Mouse (Mus musculus) liver, postnatal 0 days (tissue): ENCODE data around the gene Tent4a. TPM values are rescaled to one million over a fixed set of nuclear protein-coding genes. Genes with fewer than 3 reads are reported as not detected.
A peak's percentile ranks its signal among the peaks of the same experiment; 100 is the strongest.

Experiments used
- ATAC-seq: fragments of 200-750 bp; cut with Nextera tagmentation; 2 replicates; pipeline ENCODE4 v1.8.0; 2017; ENCODE audit warnings: mild to moderate bottlenecking, moderate library complexity
- DNase-seq: peaks from one replicate; pipeline ENCODE4 v3.0.0-alpha.2; 2016
- H3K27ac ChIP-seq: fragments of 300-500 bp; sonication (generic); 2 replicates; pipeline ENCODE4 v1.5.1; 2014; ENCODE audit warnings: antibody characterized with exemption, moderate library complexity, mild to moderate bottlenecking, low read depth
- H3K27me3 ChIP-seq: fragments of 300-500 bp; sonication (generic); 2 replicates; pipeline ENCODE4 v1.6.1; 2014; ENCODE audit warnings: low read length, control low read depth, mixed read lengths; ENCODE audit not compliant: insufficient read depth
- H3K36me3 ChIP-seq: fragments of 300-500 bp; sonication (generic); replicated peaks from 2 replicates; pipeline ENCODE4 v1.6.1; 2014; ENCODE audit warnings: mild to moderate bottlenecking, control low read depth, low read length, moderate library complexity, mixed read lengths; ENCODE audit not compliant: insufficient read depth
- H3K4me1 ChIP-seq: fragments of 300-500 bp; sonication (generic); 2 replicates; pipeline ENCODE4 v1.6.1; 2014; ENCODE audit warnings: antibody characterized with exemption, mild to moderate bottlenecking, control low read depth; ENCODE audit not compliant: insufficient read depth
- H3K4me2 ChIP-seq: fragments of 300-500 bp; sonication (generic); 2 replicates; pipeline ENCODE4 v1.6.1; 2014; ENCODE audit warnings: low read depth, mild to moderate bottlenecking, low read length, moderate library complexity, mixed read lengths
- H3K4me3 ChIP-seq: fragments of 300-500 bp; sonication (generic); 2 replicates; pipeline ENCODE4 v1.5.1; 2014; ENCODE audit warnings: low read depth, low read length
- H3K9ac ChIP-seq: fragments of 300-500 bp; sonication (generic); replicated peaks from 2 replicates; pipeline ENCODE4 v1.6.1; 2014; ENCODE audit warnings: mild to moderate bottlenecking, moderate library complexity
- H3K9me3 ChIP-seq: fragments of 300-500 bp; sonication (generic); 2 replicates; pipeline ENCODE4 v1.6.1; 2016; ENCODE audit warnings: mild to moderate bottlenecking, control low read depth, low read length, mixed read lengths
- CTCF ChIP-seq: sonication (generic); IDR thresholded peaks from 2 replicates; pipeline ENCODE4 v1.5.1; 2016; ENCODE audit warnings: antibody characterized with exemption, low read depth
- EP300 ChIP-seq: IDR thresholded peaks from 2 replicates; pipeline ENCODE4 v1.6.1; 2016; ENCODE audit warnings: antibody characterized with exemption, low read depth, mild to moderate bottlenecking
- WGBS: fragments of 180-500 bp; shearing (Covaris S2); extraction: QIAGEN DNeasy Blood & Tissue Kit; methylation state at CpG from one replicate; pipeline ENCODE4 v1.1.7; 2014; ENCODE audit not compliant: insufficient replicate concordance; 5-methylcytosine and 5-hydroxymethylcytosine counted together
- polyA plus RNA-seq: library from polyadenylated mRNA; unstranded; fragments of >200 nt; fragmentation: Nextera tagmentation; extraction: Ambion mirVana; gene quantifications from 2 replicates; pipeline ENCODE4 v1.2.1, GENCODE M21; 2015

Tent4a gene
- polyA plus RNA-seq, 1 experiment from 2014 or later, result 1.9 TPM

- H3K4me3 ChIP-seq, result peak overlapping the region; percentile 93
These were observed 3.5 kb downstream of the Tent4a start for GRCm38 (mm10) chr13:69530951-69531350.

DNA sequence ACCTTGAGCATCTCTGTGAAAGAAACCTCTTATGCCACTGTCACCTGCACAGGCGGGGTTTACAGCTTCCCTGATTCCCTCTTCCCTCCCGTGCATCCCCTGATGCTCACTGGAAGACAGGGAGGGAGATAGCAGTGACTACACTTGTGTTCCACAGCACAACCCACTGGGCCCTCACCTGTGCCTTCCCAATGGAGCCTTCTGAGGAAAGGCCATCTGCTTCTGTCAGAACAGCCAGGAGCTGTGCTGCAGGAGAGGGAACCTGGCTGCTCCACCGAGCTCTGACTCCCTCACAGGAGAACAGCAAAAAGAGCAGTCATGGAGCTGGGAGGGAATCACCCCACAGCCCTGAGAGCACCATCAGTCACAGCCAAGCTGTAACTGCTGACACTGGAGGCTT is 4.3 kb downstream of the Tent4a start:
- TF ChIP-seq EP300, result no peak
- no peak for TF ChIP-seq CTCF
- Histone ChIP-seq H3K27me3 (no peaks in the 10 kb centered on the region), H3K4me2 (0 out of 2 replicates have a peak overlapping the region, but pooled peaks have one; percentile 96), H3K9me3 (no peaks in the 10 kb centered on the region), H3K4me3 (no peak overlapping the region), H3K36me3 (peaks cover 6% of the 10 kb centered on the region), H3K27ac (no peak overlapping the region), H3K4me1 (peaks cover 46% of the 10 kb centered on the region), H3K9ac (no peak overlapping the region)
- 74% methylated on average over 3 of the region's 3 CpGs for WGBS
- DNase-seq, result no peak
- ATAC-seq, result no peak

More at GRCm38 (mm10) chr13:69530951-69531350, 3.5 kb downstream of the Tent4a start:
- Histone ChIP-seq H3K9ac (peak overlapping the region; percentile 75), H3K4me2 (peak overlapping the region; percentile 96), H3K9me3 (no peaks in the 10 kb centered on the region), H3K4me1 (peaks cover 49% of the 10 kb centered on the region), H3K27ac (no peak overlapping the region), H3K27me3 (no peaks in the 10 kb centered on the region), H3K36me3 (peaks cover 6% of the 10 kb centered on the region)
- no peak for DNase-seq
- ATAC-seq, result no peak
- WGBS, result 66% methylated on average over 6 of the region's 6 CpGs
- no peak for TF ChIP-seq EP300
- no peak for TF ChIP-seq CTCF

GRCm38 (mm10) chr13:69528531-69528930 is 5.9 kb downstream of the Tent4a start:
- WGBS, result 62% methylated on average over 7 of the region's 7 CpGs
- H3K27me3 ChIP-seq, result no peaks in the 10 kb centered on the region
- DNase-seq (no peak), ATAC-seq (no peak)
- TF ChIP-seq CTCF, result no peak
- TF ChIP-seq EP300, result no peak
- H3K9ac ChIP-seq, result no peak overlapping the region
- H3K36me3 ChIP-seq, result peaks cover 6% of the 10 kb centered on the region
- peaks cover 62% of the 10 kb centered on the region for H3K4me1 ChIP-seq
- no peak overlapping the region for H3K27ac ChIP-seq
- no peak overlapping the region for H3K4me3 ChIP-seq
- H3K4me2 ChIP-seq, result no peak overlapping the region
- no peaks in the 10 kb centered on the region for H3K9me3 ChIP-seq

DNA sequence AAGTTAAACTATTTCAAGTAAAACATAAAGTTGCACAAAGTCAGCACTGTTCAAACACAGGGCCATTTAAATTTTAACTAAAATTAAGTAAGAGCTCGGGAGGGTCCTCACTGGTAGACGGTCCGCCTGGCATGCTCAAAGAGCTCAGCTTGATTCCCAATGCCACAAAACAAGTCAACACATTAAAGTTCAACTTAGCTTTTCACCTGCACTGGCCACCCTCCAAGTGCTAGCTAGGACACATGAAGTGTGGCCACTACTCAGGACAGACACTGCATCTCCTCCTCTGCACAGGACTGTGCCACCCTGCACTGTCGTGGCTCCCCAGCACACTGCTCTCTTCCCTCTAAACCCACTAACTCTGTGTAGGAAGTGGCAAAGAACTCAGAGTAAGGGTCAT is 8.6 kb downstream of the Tent4a start:
- H3K27me3 ChIP-seq, result no peaks in the 10 kb centered on the region
- peaks cover 6% of the 10 kb centered on the region for H3K36me3 ChIP-seq
- DNase-seq (peak; percentile 46), ATAC-seq (peak; percentile 71)
- H3K4me2 ChIP-seq, result peak overlapping the region; percentile 62
- WGBS, result 57% methylated on average over 4 of the region's 4 CpGs
- H3K27ac ChIP-seq, result peak overlapping the region; percentile 82
- TF ChIP-seq CTCF (no peak), EP300 (no peak)
- no peak overlapping the region for H3K4me3 ChIP-seq
- no peaks in the 10 kb centered on the region for H3K9me3 ChIP-seq
- peak overlapping the region; percentile 23; the same call in 1 of the 2 replicates for H3K9ac ChIP-seq
- H3K4me1 ChIP-seq, result peaks cover 69% of the 10 kb centered on the region

- 0 out of 2 replicates have a peak overlapping the region, but pooled peaks have one; percentile 40 for H3K27ac ChIP-seq
- ATAC-seq (no peak), DNase-seq (no peak)
- H3K27me3 ChIP-seq, result no peaks in the 10 kb centered on the region
- H3K36me3 ChIP-seq, result no peaks in the 10 kb centered on the region; the same call in 1 of the 2 replicates
- H3K9ac ChIP-seq, result no peak overlapping the region
- H3K4me3 ChIP-seq, result no peak overlapping the region
- WGBS, result 68% methylated on average over 2 of the region's 2 CpGs
- H3K4me2 ChIP-seq, result no peak overlapping the region
- H3K9me3 ChIP-seq, result no peaks in the 10 kb centered on the region
- TF ChIP-seq CTCF (no peak), EP300 (no peak)
- peaks cover 60% of the 10 kb centered on the region for H3K4me1 ChIP-seq
These were observed 10.3 kb downstream of the Tent4a start for GRCm38 (mm10) chr13:69524158-69524530.

DNA sequence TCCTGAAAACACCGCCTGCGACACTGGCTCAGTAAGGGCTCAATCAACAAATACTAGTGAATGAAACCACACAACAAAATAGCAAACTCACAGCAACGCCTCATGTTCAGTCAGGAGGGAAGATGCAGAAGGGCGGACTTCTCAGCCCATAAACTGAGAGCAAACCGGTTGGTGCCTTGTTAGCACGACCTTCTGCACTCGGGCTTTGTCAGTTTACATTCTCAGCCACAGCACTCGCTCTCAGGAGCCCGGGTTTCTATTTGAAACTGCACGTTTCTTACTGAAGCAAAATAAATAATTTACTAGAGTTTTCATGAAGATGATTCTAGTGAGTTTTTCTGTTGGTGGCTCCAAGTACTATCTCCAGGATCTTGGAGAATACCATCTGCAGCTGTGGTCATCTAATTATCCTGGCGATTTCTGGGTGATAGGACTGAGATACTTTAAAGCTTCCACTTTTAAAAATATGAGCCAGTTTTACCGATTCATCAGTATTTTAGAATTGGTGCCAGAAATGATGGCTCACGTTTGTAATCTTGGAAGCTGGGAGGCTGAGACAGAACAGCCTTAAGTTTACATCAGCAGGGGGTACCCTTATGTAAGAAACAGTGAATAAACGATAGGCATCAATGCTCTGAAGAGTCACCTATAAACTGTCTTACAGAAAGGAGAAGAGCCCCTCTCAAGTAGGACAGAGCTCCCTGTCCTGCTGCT is 10.8 kb downstream of the Tent4a start:
- Histone ChIP-seq H3K36me3 (no peaks in the 10 kb centered on the region), H3K9me3 (no peaks in the 10 kb centered on the region), H3K4me3 (no peak overlapping the region), H3K4me1 (peaks cover 57% of the 10 kb centered on the region), H3K27ac (0 out of 2 replicates have a peak overlapping the region, but pooled peaks have one; percentile 40), H3K4me2 (0 out of 2 replicates have a peak overlapping the region, but pooled peaks have one; percentile 2), H3K9ac (no peak overlapping the region), H3K27me3 (no peaks in the 10 kb centered on the region)
- ATAC-seq (no peak), DNase-seq (no peak)
- 58% methylated on average over 14 of the region's 14 CpGs for WGBS
- TF ChIP-seq EP300, result no peak
- TF ChIP-seq CTCF, result no peak
